Mouse (Mus musculus) midbrain, embryonic 13.5 days (tissue): Measurements from ENCODE around the gene Gm49383. TPM values are rescaled to one million over a fixed set of nuclear protein-coding genes. Genes with fewer than 3 reads are reported as not detected.
A peak's percentile ranks its signal among the peaks of the same experiment; 100 is the strongest.

Source experiments
- ATAC-seq: fragments of 200-750 bp; cut with Nextera tagmentation; 2 replicates; pipeline ENCODE4 v1.8.0; 2017; ENCODE audit warnings: mild to moderate bottlenecking, moderate TSS enrichment, moderate library complexity
- H3K27ac ChIP-seq: fragments of 300-500 bp; sonication (generic); 2 replicates; pipeline ENCODE4 v1.5.1; 2015; ENCODE audit warnings: inconsistent platforms, mild to moderate bottlenecking, moderate library complexity
- H3K27me3 ChIP-seq: fragments of 300-500 bp; sonication (generic); 2 replicates; pipeline ENCODE4 v1.6.1; 2015; ENCODE audit warnings: mild to moderate bottlenecking, inconsistent platforms
- H3K36me3 ChIP-seq: fragments of 300-500 bp; sonication (generic); 2 replicates; pipeline ENCODE4 v1.6.1; 2015; ENCODE audit warnings: mild to moderate bottlenecking, inconsistent platforms
- H3K4me1 ChIP-seq: fragments of 300-500 bp; sonication (generic); replicated peaks from 2 replicates; pipeline ENCODE4 v1.6.1; 2015; ENCODE audit warnings: inconsistent platforms
- H3K4me2 ChIP-seq: fragments of 300-500 bp; sonication (generic); replicated peaks from 2 replicates; pipeline ENCODE4 v1.6.1; 2015; ENCODE audit warnings: moderate library complexity, mild to moderate bottlenecking, inconsistent platforms
- H3K4me3 ChIP-seq: fragments of 300-500 bp; sonication (generic); replicated peaks from 2 replicates; pipeline ENCODE4 v1.5.1; 2015; ENCODE audit warnings: mild to moderate bottlenecking, inconsistent platforms
- H3K9ac ChIP-seq: fragments of 300-500 bp; sonication (generic); replicated peaks from 2 replicates; pipeline ENCODE4 v1.6.1; 2015; ENCODE audit warnings: mild to moderate bottlenecking, inconsistent platforms
- H3K9me3 ChIP-seq: fragments of 300-500 bp; sonication (generic); 2 replicates; pipeline ENCODE4 v1.6.1; 2016; ENCODE audit warnings: mild to moderate bottlenecking, inconsistent platforms
- WGBS: fragments of 180-500 bp; shearing (Covaris S2); methylation state at CpG from one replicate; pipeline ENCODE4 v1.1.7; 2015; 5-methylcytosine and 5-hydroxymethylcytosine counted together
- microRNA-seq: library from miRNA; unstranded; fragments of <30 nt; microRNA quantifications from one replicate; pipeline ENCODE4, GENCODE M21; 2016
- polyA plus RNA-seq: library from polyadenylated mRNA; unstranded; fragments of >200 nt; fragmentation: Nextera tagmentation; extraction: Ambion mirVana; gene quantifications from 2 replicates; pipeline ENCODE4 v1.2.1, GENCODE M21; 2015

The Gm49383 gene
- polyA plus RNA-seq, 1 experiment from 2014 or later, result 20.7 TPM

DNA sequence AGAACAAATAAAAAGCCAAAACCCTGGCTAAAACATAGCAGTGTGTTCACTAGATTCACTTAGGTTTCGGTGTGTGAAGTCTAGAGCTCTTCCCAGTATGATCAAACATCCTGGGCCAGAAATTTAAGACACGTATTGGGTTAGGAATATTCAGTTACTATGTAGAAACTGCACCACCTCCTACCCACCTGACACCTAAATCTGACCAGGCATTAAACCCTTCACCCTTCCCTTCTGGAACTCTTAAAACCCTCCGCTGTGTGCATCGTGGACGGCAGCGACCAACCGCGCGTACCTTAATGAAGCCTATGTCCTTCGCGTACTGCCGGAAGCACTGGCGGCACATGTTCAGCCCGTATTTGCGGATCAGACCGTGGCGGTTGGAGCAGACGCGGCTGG lies 38.5 kb downstream of the Gm49383 start:
- Histone ChIP-seq H3K4me2 (peak overlapping the region; percentile 74), H3K9me3 (no peaks in the 10 kb centered on the region), H3K4me3 (peak overlapping the region; percentile 65), H3K4me1 (peaks cover 12% of the 10 kb centered on the region), H3K9ac (peak overlapping the region; percentile 91), H3K27me3 (no peaks in the 10 kb centered on the region), H3K27ac (peak overlapping the region; percentile 91), H3K36me3 (peaks cover 27% of the 10 kb centered on the region)
- WGBS, result under 1% methylated on average over 19 of the region's 19 CpGs
- ATAC-seq, result no peak

GRCm38 (mm10) chr12:69157107-69157506 lies 39.8 kb downstream of the Gm49383 start:
- no peak for ATAC-seq
- WGBS, result 95% methylated on average over 2 of the region's 2 CpGs

GRCm38 (mm10) chr12:69156436-69156835 lies 40.5 kb downstream of the Gm49383 start:
- Histone ChIP-seq H3K4me1 (peaks cover 12% of the 10 kb centered on the region), H3K36me3 (peaks cover 27% of the 10 kb centered on the region), H3K27me3 (no peaks in the 10 kb centered on the region), H3K4me3 (no peak overlapping the region), H3K9ac (no peak overlapping the region), H3K4me2 (no peak overlapping the region), H3K27ac (no peak overlapping the region), H3K9me3 (no peaks in the 10 kb centered on the region)
- no peak for ATAC-seq
- WGBS, result 96% methylated on average over 4 of the region's 4 CpGs

More at GRCm38 (mm10) chr12:69157107-69157506, 39.8 kb downstream of the Gm49383 start:
- peak overlapping the region; percentile 74; the same call in 1 of the 2 replicates for H3K4me2 ChIP-seq
- H3K9me3 ChIP-seq, result no peaks in the 10 kb centered on the region
- H3K9ac ChIP-seq, result no peak overlapping the region
- H3K27ac ChIP-seq, result no peak overlapping the region
- H3K36me3 ChIP-seq, result peaks cover 27% of the 10 kb centered on the region
- peaks cover 12% of the 10 kb centered on the region for H3K4me1 ChIP-seq
- no peaks in the 10 kb centered on the region for H3K27me3 ChIP-seq
- H3K4me3 ChIP-seq, result no peak overlapping the region

- no peak overlapping the region for H3K4me2 ChIP-seq
- H3K9me3 ChIP-seq, result no peaks in the 10 kb centered on the region
- no peak overlapping the region for H3K27ac ChIP-seq
- no peak overlapping the region for H3K9ac ChIP-seq
- no peaks in the 10 kb centered on the region for H3K27me3 ChIP-seq
- H3K4me3 ChIP-seq, result no peak overlapping the region
- peaks cover 12% of the 10 kb centered on the region for H3K4me1 ChIP-seq
- 85% methylated on average over 2 of the region's 2 CpGs for WGBS
- peaks cover 27% of the 10 kb centered on the region for H3K36me3 ChIP-seq
- no peak for ATAC-seq
Observed at GRCm38 (mm10) chr12:69155923-69156322, 41.0 kb downstream of the Gm49383 start.

DNA sequence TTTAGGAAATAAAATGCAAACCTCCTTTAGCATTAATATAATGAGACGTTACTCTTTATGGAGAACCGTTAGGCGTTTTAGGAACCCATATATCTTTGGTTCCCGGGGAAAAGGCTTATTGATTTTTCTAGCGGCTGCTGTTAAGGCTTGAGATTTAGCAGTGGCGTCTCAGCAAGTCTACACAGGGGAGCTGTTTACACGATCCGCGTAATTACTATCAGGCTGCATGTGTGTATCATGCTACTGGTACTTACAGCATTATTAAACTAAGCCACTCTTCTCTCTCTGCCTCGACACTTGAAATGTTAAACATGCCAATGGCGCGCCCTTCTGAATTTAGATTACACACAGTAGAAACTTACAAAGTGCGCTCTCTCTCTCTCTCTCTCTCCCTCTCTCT lies 46.9 kb downstream of the Gm49383 start:
- Histone ChIP-seq H3K4me1 (no peaks in the 10 kb centered on the region), H3K27ac (no peak overlapping the region), H3K9ac (no peak overlapping the region), H3K9me3 (no peaks in the 10 kb centered on the region), H3K36me3 (peaks cover 2% of the 10 kb centered on the region; the same call in 1 of the 2 replicates), H3K4me3 (no peak overlapping the region), H3K4me2 (no peak overlapping the region), H3K27me3 (no peaks in the 10 kb centered on the region)
- no peak for ATAC-seq
- 81% methylated on average over 13 of the region's 13 CpGs for WGBS

DNA sequence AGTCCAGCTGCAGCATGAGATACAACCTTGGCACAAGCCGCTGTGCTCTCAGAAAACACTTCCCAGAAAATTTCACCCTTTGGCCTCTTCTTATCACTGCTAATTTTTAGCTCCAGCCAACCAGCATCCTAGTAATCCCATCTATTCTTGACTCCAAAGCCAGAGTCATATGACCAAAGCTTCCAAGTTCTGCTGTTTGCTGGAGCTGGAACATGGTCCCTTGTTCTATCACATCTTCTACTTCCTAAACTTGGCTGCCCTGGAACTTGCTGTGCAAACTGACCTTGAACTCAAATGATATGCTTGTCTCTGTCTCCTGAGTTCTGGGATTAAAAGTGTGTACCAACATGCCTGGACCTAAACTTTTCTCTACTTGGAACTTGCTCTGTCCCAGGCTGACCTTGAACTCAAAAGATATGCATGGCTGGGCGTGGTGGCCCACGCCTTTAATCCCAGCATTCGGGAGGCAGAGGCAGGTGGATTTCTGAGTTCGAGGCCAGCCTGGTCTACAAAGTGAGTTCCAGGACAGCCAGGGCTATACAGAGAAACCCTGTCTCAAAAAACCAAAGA lies 49.7 kb downstream of the Gm49383 start:
- no peak for ATAC-seq
- no peak overlapping the region for H3K27ac ChIP-seq
- WGBS, result 93% methylated on average over 5 of the region's 5 CpGs
- no peaks in the 10 kb centered on the region for H3K36me3 ChIP-seq
- H3K4me3 ChIP-seq, result no peak overlapping the region
- no peaks in the 10 kb centered on the region for H3K9me3 ChIP-seq
- H3K9ac ChIP-seq, result no peak overlapping the region
- no peak overlapping the region for H3K4me2 ChIP-seq
- H3K27me3 ChIP-seq, result no peaks in the 10 kb centered on the region
- H3K4me1 ChIP-seq, result no peaks in the 10 kb centered on the region

- WGBS, result 71% methylated on average over 6 of the region's 6 CpGs
- Histone ChIP-seq H3K9ac (no peak overlapping the region), H3K36me3 (no peaks in the 10 kb centered on the region), H3K27ac (no peak overlapping the region), H3K4me3 (no peak overlapping the region), H3K27me3 (no peaks in the 10 kb centered on the region), H3K4me2 (no peak overlapping the region), H3K4me1 (no peaks in the 10 kb centered on the region), H3K9me3 (no peaks in the 10 kb centered on the region)
- ATAC-seq, result 0 out of 2 replicates have a peak, but pooled peaks have one; percentile 34
Observed at GRCm38 (mm10) chr12:69143460-69143859, 53.4 kb downstream of the Gm49383 start.

DNA sequence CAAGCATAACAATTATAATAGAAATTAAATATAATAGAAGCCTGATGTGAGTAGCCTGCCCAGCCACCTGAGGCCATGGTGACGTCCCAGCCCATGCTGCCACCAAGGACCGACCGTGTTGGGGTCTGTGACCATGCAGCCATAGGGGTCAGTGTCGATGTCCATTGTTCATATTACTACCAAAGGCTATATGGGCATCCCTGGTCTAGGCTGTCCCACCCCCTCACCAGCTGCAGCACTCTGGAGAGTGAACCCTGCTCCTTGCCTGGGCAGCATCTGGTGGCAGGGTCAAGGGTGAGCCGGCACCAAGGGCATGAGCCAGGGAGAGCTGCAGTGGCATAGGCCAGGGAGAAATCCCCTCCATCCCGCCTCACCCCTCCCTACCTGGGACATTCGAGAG lies 57.1 kb downstream of the Gm49383 start:
- Histone ChIP-seq H3K4me2 (no peak overlapping the region), H3K9ac (no peak overlapping the region), H3K36me3 (no peaks in the 10 kb centered on the region), H3K27ac (no peak overlapping the region), H3K27me3 (no peaks in the 10 kb centered on the region), H3K9me3 (no peaks in the 10 kb centered on the region), H3K4me3 (no peak overlapping the region), H3K4me1 (no peaks in the 10 kb centered on the region)
- 93% methylated on average over 7 of the region's 7 CpGs for WGBS
- ATAC-seq, result peak; percentile 68

- ATAC-seq, result no peak
- 95% methylated on average over 3 of the region's 3 CpGs for WGBS
- no peaks in the 10 kb centered on the region for H3K9me3 ChIP-seq
- no peaks in the 10 kb centered on the region for H3K4me1 ChIP-seq
- no peak overlapping the region for H3K4me2 ChIP-seq
- no peak overlapping the region for H3K27ac ChIP-seq
- H3K36me3 ChIP-seq, result no peaks in the 10 kb centered on the region
- H3K9ac ChIP-seq, result no peak overlapping the region
- no peak overlapping the region for H3K4me3 ChIP-seq
- H3K27me3 ChIP-seq, result no peaks in the 10 kb centered on the region
Observed at GRCm38 (mm10) chr12:69139201-69139600, 57.7 kb downstream of the Gm49383 start.

Small RNAs within 50 kb of the gene (microRNA-seq; reads per million reads assigned to microRNA genes)
- gene Gm47287 (not detected), gene Gm47295 (not detected)

Other genes with a start within 250 kb of the Gm49383 start
- 1,365 and 1,372 TPM in 2 replicates for gene Rps29, start 37.9 kb downstream of the Gm49383 start, polyA plus RNA-seq
- 9.7 and 11.0 TPM in 2 replicates for gene Lrr1, start 28.3 kb downstream of the Gm49383 start, polyA plus RNA-seq
- 369 and 374 TPM in 2 replicates for gene Rpl36al, start 13.0 kb downstream of the Gm49383 start, polyA plus RNA-seq
- gene Mgat2, start 12.9 kb downstream of the Gm49383 start, polyA plus RNA-seq, result 32.0 and 35.0 TPM in 2 replicates
- gene Dnaaf2, start 1.3 kb upstream of the Gm49383 start, polyA plus RNA-seq, result 8.2 and 8.9 TPM in 2 replicates
- 15.8 and 19.0 TPM in 2 replicates for gene Gm49384, start 7.2 kb upstream of the Gm49383 start, polyA plus RNA-seq
- gene Pole2, start 31.1 kb upstream of the Gm49383 start, polyA plus RNA-seq, result 9.6 and 10.0 TPM in 2 replicates
- gene Klhdc1, start 44.1 kb upstream of the Gm49383 start, polyA plus RNA-seq, result 9.1 and 10.5 TPM in 2 replicates
- gene Klhdc2, start 99.6 kb upstream of the Gm49383 start, polyA plus RNA-seq, result 294 and 313 TPM in 2 replicates
- 97.3 and 103 TPM in 2 replicates for gene Nemf, start 160.1 kb upstream of the Gm49383 start, polyA plus RNA-seq
- 23.9 and 27.8 TPM in 2 replicates for gene Arf6, start 175.0 kb upstream of the Gm49383 start, polyA plus RNA-seq
- 0.72 and 1.5 TPM in 2 replicates for gene Gm9887, start 175.4 kb upstream of the Gm49383 start, polyA plus RNA-seq